In the genomic region with DNA sequence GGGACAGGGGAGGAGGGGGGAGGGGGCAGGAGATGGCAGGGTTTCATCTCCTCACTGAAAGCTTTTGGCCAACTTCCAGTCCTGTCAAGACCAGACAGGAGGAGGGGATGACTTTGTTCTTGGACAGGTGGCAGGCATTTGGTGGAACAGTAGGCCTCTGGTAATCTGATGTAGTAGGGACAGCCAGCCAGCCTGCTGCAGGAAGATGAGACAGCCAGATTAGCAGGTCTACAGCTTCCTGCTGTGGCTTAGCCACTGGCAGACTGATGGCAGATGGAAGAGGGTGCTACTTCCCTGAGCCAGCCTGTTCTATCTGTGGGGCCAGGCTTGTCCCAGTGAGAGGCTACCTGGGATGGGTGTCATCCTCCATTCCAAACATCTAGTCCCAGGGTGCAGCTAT, we compare ENCODE assay signal across 16 mouse cellular contexts. TPM values are rescaled to one million over a fixed set of nuclear protein-coding genes. Genes with fewer than 3 reads are reported as not detected.
DNase-seq lines count a peak whose midpoint lies in the region; ATAC-seq lines count a peak whose summit lies in the region.
"Had no signal": no experiment of that assay in that cellular context is flagged by ENCODE, and none has a peak within 500 bp of the region (broad histone marks: within the 10 kb centered on the region; RNA-seq: fewer than 3 reads in every experiment).

No protein-coding gene starts in this region.

- H3K4me1 ChIP-seq in limb, embryonic 12.5 days (replicated peaks) = no peaks in the 10 kb centered on the region
- peaks cover 6% of the 10 kb centered on the region for H3K4me1 ChIP-seq in limb, embryonic 10.5 days
- H3K4me1 ChIP-seq: embryonic facial prominence, embryonic 12.5 days had no signal

- ATAC-seq in CD4-positive, CD25-positive, alpha-beta regulatory T cell, adult 4 months = no peak
- no peak for ATAC-seq in limb, embryonic 12.5 days (ENCODE audit: insufficient number of reproducible peaks, insufficient read depth, low FRiP score, low TSS enrichment, low read depth)
- 0 out of 2 replicates have a peak, but pooled peaks have one; percentile 36 for ATAC-seq in megakaryocyte progenitor cell, adult 5-6 weeks (replicated peaks; ENCODE audit: poor library complexity)

- H3K27me3 ChIP-seq in limb, embryonic 12.5 days = no peaks in the 10 kb centered on the region
- H3K27me3 ChIP-seq in limb, embryonic 10.5 days (ENCODE audit: low read depth, poor library complexity, severe bottlenecking) = no peaks in the 10 kb centered on the region
- H3K27me3 ChIP-seq: embryonic facial prominence, embryonic 12.5 days had no signal

- H3K9me3 ChIP-seq in limb, embryonic 12.5 days = no peaks in the 10 kb centered on the region
- no peaks in the 10 kb centered on the region for H3K9me3 ChIP-seq in limb, embryonic 10.5 days (replicated peaks)
- H3K9me3 ChIP-seq: embryonic facial prominence, embryonic 12.5 days; G1E had no signal

- peaks cover 90% of the 10 kb centered on the region for H3K36me3 ChIP-seq in limb, embryonic 12.5 days
- peaks cover 97% of the 10 kb centered on the region for H3K36me3 ChIP-seq in limb, embryonic 10.5 days
- H3K36me3 ChIP-seq: G1E had no signal

- peak; percentile 28 for DNase-seq in CD4-positive, CD25-positive, alpha-beta regulatory T cell, adult 2 months (ENCODE audit: low read depth, low spot score)
- no peak for DNase-seq in limb, embryonic 10.5 days (ENCODE audit: low spot score)
- peak; percentile 64 to 71 for DNase-seq in cerebellum, postnatal 36 days
- no peak for DNase-seq in heart, postnatal 36 days
- no peak for DNase-seq in frontal cortex, postnatal 25 days (ENCODE audit: low spot score in 2 of 2)
- DNase-seq: heart, adult 18-20 months; kidney, postnatal 10 days; lung, postnatal 14 days had no signal

- intact Hi-C loops in heart, postnatal 36 days (cut with DNase I) = no loop called here

- no peak overlapping the region for H3K4me3 ChIP-seq in limb, embryonic 12.5 days (replicated peaks)
- no peak overlapping the region for H3K4me3 ChIP-seq in limb, embryonic 10.5 days
- H3K4me3 ChIP-seq: embryonic facial prominence, embryonic 12.5 days had no signal

- H3K9ac ChIP-seq in limb, embryonic 12.5 days (replicated peaks) = peak overlapping the region; percentile 12; the same call in 1 of the 2 replicates
- H3K9ac ChIP-seq: embryonic facial prominence, embryonic 12.5 days had no signal

- no peak overlapping the region for H3K4me2 ChIP-seq in limb, embryonic 12.5 days
- H3K4me2 ChIP-seq: embryonic facial prominence, embryonic 12.5 days; liver, embryonic 11.5 days had no signal

- H3K27ac ChIP-seq in limb, embryonic 12.5 days = no peak overlapping the region
- H3K27ac ChIP-seq in limb, embryonic 10.5 days = no peak overlapping the region
- H3K27ac ChIP-seq: embryonic facial prominence, embryonic 12.5 days; stomach, postnatal 0 days had no signal

RNA-seq across cellular contexts. Expression of gene Cel, which starts 17.2 kb away (rescaled TPM):
- not detected for polyA plus RNA-seq in CD4-positive, CD25-positive, alpha-beta regulatory T cell, adult 4 months (2017; shearing (Covaris generic))
- polyA plus RNA-seq in limb, embryonic 12.5 days (2016; fragmentation: Nextera tagmentation; extraction: Ambion mirVana) = not detected in 2 replicates
- not detected in 2 replicates for polyA plus RNA-seq in limb, embryonic 10.5 days (2016; fragmentation: Nextera tagmentation; extraction: Ambion mirVana)
- total RNA-seq in megakaryocyte progenitor cell, adult 5-6 weeks (2015) = not detected in 2 replicates
- not detected in 2 replicates for total RNA-seq in megakaryocyte progenitor cell, adult 5-6 weeks (2017)
- total RNA-seq in heart, postnatal 36 days (2021) = not detected
- total RNA-seq: G1E; heart, adult 18-20 months; heart, postnatal 25 days had no signal
- polyA plus RNA-seq: embryonic facial prominence, embryonic 12.5 days; G1E; liver, embryonic 11.5 days had no signal

RNA-seq across cellular contexts. Expression of gene Ralgds, which starts 33.1 kb away (rescaled TPM):
- polyA plus RNA-seq in CD4-positive, CD25-positive, alpha-beta regulatory T cell, adult 4 months (2017; shearing (Covaris generic)) = 1 to 10 TPM; 4.3 to 8.8 TPM
- polyA plus RNA-seq in limb, embryonic 12.5 days (2016; fragmentation: Nextera tagmentation; extraction: Ambion mirVana) = 42.7 and 54.7 TPM in 2 replicates
- polyA plus RNA-seq in limb, embryonic 10.5 days (2016; fragmentation: Nextera tagmentation; extraction: Ambion mirVana) = 46.7 and 58.9 TPM in 2 replicates
- total RNA-seq in megakaryocyte progenitor cell, adult 5-6 weeks (2015) = 3.4 and 7.4 TPM in 2 replicates
- 3.2 and 3.3 TPM in 2 replicates for total RNA-seq in megakaryocyte progenitor cell, adult 5-6 weeks (2017)
- 10 to 100 TPM; 13.3 to 13.6 TPM for total RNA-seq in heart, postnatal 36 days (2021)

RNA-seq across cellular contexts. Expression of gene Gtf3c5, which starts 37.6 kb away (rescaled TPM):
- 10 to 100 TPM; 18.5 to 27.0 TPM for polyA plus RNA-seq in CD4-positive, CD25-positive, alpha-beta regulatory T cell, adult 4 months (2017; shearing (Covaris generic))
- 56.7 and 59.1 TPM in 2 replicates for polyA plus RNA-seq in limb, embryonic 12.5 days (2016; fragmentation: Nextera tagmentation; extraction: Ambion mirVana)
- polyA plus RNA-seq in limb, embryonic 10.5 days (2016; fragmentation: Nextera tagmentation; extraction: Ambion mirVana) = 69.9 and 71.6 TPM in 2 replicates
- total RNA-seq in megakaryocyte progenitor cell, adult 5-6 weeks (2015) = 16.2 and 19.1 TPM in 2 replicates
- total RNA-seq in megakaryocyte progenitor cell, adult 5-6 weeks (2017) = 11.0 and 13.0 TPM in 2 replicates
- total RNA-seq in heart, postnatal 36 days (2021) = 10 to 100 TPM in 1 of 2 experiments, 1 to 10 TPM in 1; 9.6 to 11.5 TPM

RNA-seq across cellular contexts. Expression of gene Gm10134, which starts 40.1 kb away (rescaled TPM):
- not detected for polyA plus RNA-seq in CD4-positive, CD25-positive, alpha-beta regulatory T cell, adult 4 months (2017; shearing (Covaris generic))
- polyA plus RNA-seq in limb, embryonic 12.5 days (2016; fragmentation: Nextera tagmentation; extraction: Ambion mirVana) = 0.69 and 0.89 TPM in 2 replicates
- not detected in 2 replicates for polyA plus RNA-seq in limb, embryonic 10.5 days (2016; fragmentation: Nextera tagmentation; extraction: Ambion mirVana)
- total RNA-seq in megakaryocyte progenitor cell, adult 5-6 weeks (2015) = not detected in 2 replicates
- total RNA-seq in megakaryocyte progenitor cell, adult 5-6 weeks (2017) = not detected in 2 replicates
- total RNA-seq in heart, postnatal 36 days (2021) = 1 to 10 TPM in 1 of 2 experiments, under 1 TPM in 1; 0.84 to 1.3 TPM
- total RNA-seq: G1E had no signal
- polyA plus RNA-seq: G1E had no signal

RNA-seq across cellular contexts. Expression of gene Gbgt1, which starts 49.3 kb away (rescaled TPM):
- not detected for polyA plus RNA-seq in CD4-positive, CD25-positive, alpha-beta regulatory T cell, adult 4 months (2017; shearing (Covaris generic))
- polyA plus RNA-seq in limb, embryonic 12.5 days (2016; fragmentation: Nextera tagmentation; extraction: Ambion mirVana) = 0.25 TPM in 1 of 2 replicates, not detected in the other
- not detected in 2 replicates for polyA plus RNA-seq in limb, embryonic 10.5 days (2016; fragmentation: Nextera tagmentation; extraction: Ambion mirVana)
- total RNA-seq in megakaryocyte progenitor cell, adult 5-6 weeks (2015) = not detected in 2 replicates
- total RNA-seq in megakaryocyte progenitor cell, adult 5-6 weeks (2017) = not detected in 2 replicates
- total RNA-seq in heart, postnatal 36 days (2021) = 1 to 10 TPM; 2.6 to 3.7 TPM
- total RNA-seq: G1E had no signal
- polyA plus RNA-seq: G1E had no signal

Comparison
In these comparisons a context has a peak if more than half of its experiments do, and no peak if none do; other contexts are left out.
1. DNase-seq: peak in CD4-positive, CD25-positive, alpha-beta regulatory T cell, adult 2 months (single experiment) and cerebellum, postnatal 36 days (2 of 2); none in limb, embryonic 10.5 days (single experiment), heart, postnatal 36 days (0 of 2) and frontal cortex, postnatal 25 days (0 of 2).